Mouse (Mus musculus): ENCODE data around the gene Rab24.

Rab24 gene

DNA sequence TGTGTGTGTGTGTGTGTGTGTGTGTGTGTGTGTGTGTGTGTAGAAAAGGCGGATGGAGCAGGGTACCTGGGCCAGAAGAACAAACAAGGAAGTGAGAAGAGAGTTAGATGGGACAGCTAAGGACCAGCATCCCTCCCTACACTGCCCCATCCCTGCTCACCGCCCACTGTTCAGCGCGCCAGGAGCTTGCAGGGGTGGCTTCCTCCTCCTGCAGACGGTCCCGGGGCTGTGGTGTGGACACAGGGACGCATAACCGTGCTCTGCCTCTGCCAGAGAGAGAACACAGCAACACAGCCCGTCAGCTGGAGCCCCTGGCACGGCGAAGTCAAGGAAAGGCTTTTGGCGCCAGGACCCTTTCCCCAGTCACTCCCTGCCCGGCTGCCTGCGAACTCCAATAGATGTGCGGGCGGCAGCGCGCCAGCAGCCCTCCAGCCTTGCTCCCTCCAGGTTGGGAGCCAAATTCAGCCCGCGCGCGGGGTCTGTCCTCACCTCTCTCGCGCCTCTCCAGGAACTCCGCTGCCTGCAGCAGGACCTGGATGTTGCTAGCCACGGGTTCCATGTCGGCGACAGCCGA, 7.5 kb upstream of the Rab24 start:
- DNase-seq (ENCODE audit: low spot score in 2 of 2) = no peak

- no peak for DNase-seq (ENCODE audit: low spot score in 2 of 2)
Observed at GRCm38 (mm10) chr13:55328641-55329040, 6.9 kb upstream of the Rab24 start.

- DNase-seq (ENCODE audit: low spot score in 2 of 2) = no peak
Observed at GRCm38 (mm10) chr13:55328171-55328570, 6.4 kb upstream of the Rab24 start.

DNA sequence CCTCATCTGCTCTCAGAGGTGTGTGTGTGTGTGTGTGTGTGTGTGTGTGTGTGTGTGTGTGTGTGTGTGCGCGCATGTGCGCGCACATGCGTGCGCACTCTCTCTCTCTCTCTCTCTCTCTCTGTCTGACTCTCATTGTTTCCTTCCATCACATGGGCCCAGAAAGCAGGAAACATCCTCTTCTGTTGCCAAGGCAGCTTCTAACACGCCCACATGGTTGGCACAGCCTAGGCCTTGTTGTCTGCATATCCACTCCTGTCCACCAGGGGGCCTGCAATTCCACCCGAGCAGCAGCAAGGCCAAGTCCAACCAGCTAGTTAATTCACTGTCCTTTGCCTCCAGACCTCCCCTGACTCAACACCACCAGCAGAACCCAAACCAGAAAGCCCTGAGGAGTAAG, 5.9 kb upstream of the Rab24 start:
- peak; percentile 81 to 85 for DNase-seq (ENCODE audit: low spot score in 2 of 2)

- no peak for DNase-seq (ENCODE audit: low spot score in 2 of 2)
Observed at GRCm38 (mm10) chr13:55327169-55327568, 5.4 kb upstream of the Rab24 start.

DNA sequence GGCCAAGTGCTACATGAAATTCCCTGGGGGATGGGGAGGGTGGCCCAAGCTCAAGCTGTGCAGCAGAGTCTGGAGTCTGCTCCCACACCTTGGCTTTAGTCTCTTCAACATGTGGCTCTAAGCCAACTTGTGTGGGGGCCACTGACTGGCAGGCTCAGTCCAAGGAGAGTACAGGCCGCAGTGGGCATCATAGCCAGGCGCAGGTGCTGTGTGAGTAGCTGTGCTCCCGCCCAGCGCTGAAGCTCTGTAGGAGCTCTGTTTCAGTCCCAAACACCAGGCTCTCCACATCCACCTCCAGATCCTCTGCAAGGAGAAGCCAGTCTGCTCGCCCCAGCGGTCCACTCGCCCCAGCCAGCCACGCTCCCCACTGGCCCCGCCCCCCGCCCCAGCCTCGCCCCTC, 3.9 kb upstream of the Rab24 start:
- DNase-seq (ENCODE audit: low spot score in 2 of 2) = no peak

- DNase-seq (ENCODE audit: low spot score in 2 of 2) = no peak
Observed at GRCm38 (mm10) chr13:55322130-55322825, 532 bp upstream of the Rab24 start.

GRCm38 (mm10) chr13:55319931-55320533, 1.7 kb downstream of the Rab24 start, which contains the start of gene Prelid1:
TSS of gene Prelid1 (plus strand) at chr13:55320500.
- DNase-seq (ENCODE audit: low spot score in 2 of 2) = no peak

- DNase-seq (ENCODE audit: low spot score in 2 of 2) = no peak
Observed at GRCm38 (mm10) chr13:55318351-55318750, 3.4 kb downstream of the Rab24 start.

- DNase-seq (ENCODE audit: low spot score in 2 of 2) = no peak
Observed at GRCm38 (mm10) chr13:55314891-55315412, 6.8 kb downstream of the Rab24 start.

- no peak for DNase-seq (ENCODE audit: low spot score in 2 of 2)
Observed at GRCm38 (mm10) chr13:55313051-55313450, 8.7 kb downstream of the Rab24 start.

DNA sequence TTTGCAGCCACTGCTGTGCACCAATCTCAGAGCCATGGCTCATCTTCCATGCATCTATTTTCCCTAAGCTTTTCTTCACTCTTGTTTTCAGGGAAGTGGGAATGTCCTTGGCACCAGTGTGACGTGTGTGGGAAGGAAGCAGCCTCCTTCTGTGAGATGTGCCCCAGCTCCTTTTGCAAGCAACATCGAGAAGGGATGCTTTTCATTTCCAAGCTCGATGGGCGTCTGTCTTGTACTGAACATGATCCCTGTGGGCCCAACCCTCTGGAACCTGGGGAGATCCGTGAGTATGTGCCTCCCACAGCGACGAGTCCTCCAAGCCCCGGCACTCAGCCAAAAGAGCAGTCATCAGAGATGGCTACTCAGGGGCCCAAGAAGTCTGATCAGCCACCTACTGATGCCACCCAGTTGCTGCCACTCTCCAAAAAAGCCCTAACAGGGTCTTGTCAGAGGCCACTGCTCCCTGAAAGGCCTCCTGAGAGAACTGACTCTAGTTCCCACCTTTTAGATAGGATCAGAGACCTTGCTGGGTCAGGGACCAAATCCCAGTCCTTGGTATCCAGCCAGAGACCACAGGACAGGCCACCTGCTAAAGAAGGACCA, 9.6 kb downstream of the Rab24 start:
- no peak for DNase-seq (ENCODE audit: low spot score in 2 of 2)

DNA sequence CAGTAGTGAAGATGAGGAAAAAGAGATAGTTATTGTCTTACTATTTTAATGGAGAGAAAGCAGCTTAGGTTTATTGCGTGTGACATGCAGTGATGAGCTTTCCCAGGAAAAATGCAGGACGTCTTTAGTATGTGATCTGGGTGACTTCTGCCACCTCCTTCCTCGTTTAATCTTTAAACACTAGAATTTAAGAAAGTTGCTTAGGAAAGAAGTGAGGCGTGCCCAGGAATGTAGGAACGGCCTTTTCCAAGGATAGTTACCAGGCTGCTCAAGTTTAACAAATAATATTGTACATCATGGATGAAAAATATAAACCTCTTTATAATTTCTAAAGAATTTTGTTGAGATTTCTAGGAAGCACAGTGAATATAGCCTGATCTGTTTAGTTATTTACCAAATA, 20.8 kb downstream of the Rab24 start:
- no peak for DNase-seq (ENCODE audit: low spot score in 2 of 2)

DNA sequence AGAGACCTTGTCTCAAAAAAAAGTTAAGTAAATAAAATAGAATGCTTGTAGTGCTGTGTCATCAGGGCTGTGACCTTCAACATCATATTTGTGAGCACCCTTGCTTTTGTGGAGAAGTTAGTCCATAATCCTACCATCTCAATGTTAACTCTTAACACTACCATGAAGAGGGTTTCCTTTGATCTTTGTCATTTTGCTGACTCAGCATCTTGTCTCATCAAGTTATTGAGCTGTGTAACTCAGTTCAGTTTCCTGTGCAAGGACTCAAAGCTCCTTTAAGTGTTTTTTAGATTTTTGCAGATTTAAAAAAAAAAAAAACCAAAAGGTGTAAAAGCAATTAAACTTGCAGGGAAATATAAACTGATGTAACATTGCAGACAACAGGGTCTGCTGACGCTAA, 25.0 kb downstream of the Rab24 start:
- no peak for DNase-seq (ENCODE audit: low spot score in 2 of 2)

DNA sequence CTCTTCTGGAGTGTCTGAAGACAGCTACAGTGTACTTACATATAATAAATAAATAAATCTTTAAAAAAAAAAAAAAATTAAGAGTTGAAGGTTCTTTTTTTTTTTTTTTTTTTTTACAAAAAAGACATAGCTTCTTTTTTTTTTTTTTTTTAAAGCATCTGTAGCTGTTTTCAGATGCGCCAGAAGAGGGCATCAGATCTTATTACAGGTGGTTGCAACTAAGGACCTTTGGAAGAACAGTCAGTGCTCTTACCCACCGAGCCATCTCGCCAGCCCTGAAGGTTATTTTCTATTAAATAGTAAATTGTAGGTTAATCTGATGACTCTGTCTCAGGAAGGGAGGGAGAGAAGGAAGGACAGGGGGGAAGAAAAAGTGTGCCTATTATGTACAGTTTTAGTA, 32.9 kb downstream of the Rab24 start:
- no peak for DNase-seq (ENCODE audit: low spot score in 2 of 2)

DNA sequence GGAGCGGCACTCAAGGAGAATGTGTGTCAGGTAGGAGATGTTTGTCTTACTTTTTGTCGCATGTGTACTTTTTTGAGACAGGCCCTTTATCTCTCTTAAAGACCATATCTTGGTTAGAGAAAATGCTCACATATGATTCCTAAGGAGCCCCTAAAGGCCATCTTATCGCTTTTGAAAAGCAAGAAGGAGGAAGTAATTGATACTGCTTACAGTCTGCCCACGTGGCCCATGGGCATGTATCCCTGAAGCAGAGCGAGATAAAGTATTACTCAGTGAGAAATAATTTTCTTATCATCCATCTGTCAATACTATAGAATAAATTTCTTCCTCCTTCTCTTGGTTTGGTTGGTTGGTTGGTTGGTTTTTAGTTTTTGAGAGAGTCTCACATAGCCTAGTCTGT, 44.1 kb downstream of the Rab24 start:
- DNase-seq (ENCODE audit: low spot score in 2 of 2) = no peak

- no peak for DNase-seq (ENCODE audit: low spot score in 2 of 2)
Observed at GRCm38 (mm10) chr13:55277203-55277602, 44.5 kb downstream of the Rab24 start.
